Mouse (Mus musculus): ENCODE results near the gene Crabp2. TPM values are rescaled to one million over a fixed set of nuclear protein-coding genes. Genes with fewer than 3 reads are reported as not detected.

Crabp2 gene
- polyA plus RNA-seq, 1 experiment, result not detected

GRCm38 (mm10) chr3:87942471-87942870 is 6.0 kb upstream of the Crabp2 start:
- no peaks in the 10 kb centered on the region for H3K4me1 ChIP-seq (ENCODE audit: control insufficient read depth, insufficient read depth, insufficient read length, low read length)
- H3K36me3 ChIP-seq (ENCODE audit: control insufficient read depth, insufficient read depth, low read length), result peaks cover 39% of the 10 kb centered on the region
- no peak overlapping the region for H3K27ac ChIP-seq (ENCODE audit: insufficient read depth, low read depth, low read length)
- TF ChIP-seq POLR2A (IDR thresholded peaks at IDR 0.05; ENCODE audit: low read depth, low read length) (no peak), CTCF (IDR thresholded peaks at IDR 0.05; ENCODE audit: extremely low read depth, insufficient read length, insufficient replicate concordance, low read depth, low read length) (no peak)
- WGBS, result 94% methylated on average over 2 of the region's 2 CpGs
- H3K27me3 ChIP-seq (ENCODE audit: control insufficient read depth, insufficient read depth, low read length), result peaks cover 13% of the 10 kb centered on the region
- no peak overlapping the region for H3K4me3 ChIP-seq (ENCODE audit: low read depth, low read length)

- no peak for TF ChIP-seq CTCF (IDR thresholded peaks at IDR 0.05; ENCODE audit: extremely low read depth, insufficient read length, insufficient replicate concordance, low read depth, low read length)
- TF ChIP-seq POLR2A (IDR thresholded peaks at IDR 0.05; ENCODE audit: low read depth, low read length), result no peak
- H3K27ac ChIP-seq (ENCODE audit: insufficient read depth, low read depth, low read length), result no peak overlapping the region
- H3K27me3 ChIP-seq (ENCODE audit: control insufficient read depth, insufficient read depth, low read length), result peaks cover 24% of the 10 kb centered on the region
- 56% methylated on average over 7 of the region's 7 CpGs for WGBS
- H3K4me1 ChIP-seq (ENCODE audit: control insufficient read depth, insufficient read depth, insufficient read length, low read length), result no peaks in the 10 kb centered on the region
- no peak overlapping the region for H3K4me3 ChIP-seq (ENCODE audit: low read depth, low read length)
- H3K36me3 ChIP-seq (ENCODE audit: control insufficient read depth, insufficient read depth, low read length), result peaks cover 34% of the 10 kb centered on the region
These were observed 4.9 kb upstream of the Crabp2 start for GRCm38 (mm10) chr3:87943586-87943985.

- Histone ChIP-seq H3K27me3 (ENCODE audit: control insufficient read depth, insufficient read depth, low read length) (peaks cover 38% of the 10 kb centered on the region), H3K36me3 (ENCODE audit: control insufficient read depth, insufficient read depth, low read length) (peaks cover 19% of the 10 kb centered on the region), H3K4me1 (ENCODE audit: control insufficient read depth, insufficient read depth, insufficient read length, low read length) (no peaks in the 10 kb centered on the region), H3K27ac (ENCODE audit: insufficient read depth, low read depth, low read length) (no peak overlapping the region), H3K4me3 (ENCODE audit: low read depth, low read length) (no peak overlapping the region)
- TF ChIP-seq POLR2A (IDR thresholded peaks at IDR 0.05; ENCODE audit: low read depth, low read length), result no peak
- no peak for TF ChIP-seq CTCF (IDR thresholded peaks at IDR 0.05; ENCODE audit: extremely low read depth, insufficient read length, insufficient replicate concordance, low read depth, low read length)
- WGBS, result 17% methylated on average over 4 of the region's 4 CpGs
These were observed 3.4 kb upstream of the Crabp2 start for GRCm38 (mm10) chr3:87944838-87945600.

- peaks cover 45% of the 10 kb centered on the region for H3K27me3 ChIP-seq (ENCODE audit: control insufficient read depth, insufficient read depth, low read length)
- H3K36me3 ChIP-seq (ENCODE audit: control insufficient read depth, insufficient read depth, low read length), result peaks cover 13% of the 10 kb centered on the region
- TF ChIP-seq POLR2A (IDR thresholded peaks at IDR 0.05; ENCODE audit: low read depth, low read length) (no peak), CTCF (IDR thresholded peaks at IDR 0.05; ENCODE audit: extremely low read depth, insufficient read length, insufficient replicate concordance, low read depth, low read length) (no peak)
- no peak overlapping the region for H3K27ac ChIP-seq (ENCODE audit: insufficient read depth, low read depth, low read length)
- WGBS, result 50% methylated on average over 12 of the region's 12 CpGs
- no peak overlapping the region for H3K4me3 ChIP-seq (ENCODE audit: low read depth, low read length)
- no peaks in the 10 kb centered on the region for H3K4me1 ChIP-seq (ENCODE audit: control insufficient read depth, insufficient read depth, insufficient read length, low read length)
These were observed 2.5 kb upstream of the Crabp2 start for GRCm38 (mm10) chr3:87945781-87946540.

DNA sequence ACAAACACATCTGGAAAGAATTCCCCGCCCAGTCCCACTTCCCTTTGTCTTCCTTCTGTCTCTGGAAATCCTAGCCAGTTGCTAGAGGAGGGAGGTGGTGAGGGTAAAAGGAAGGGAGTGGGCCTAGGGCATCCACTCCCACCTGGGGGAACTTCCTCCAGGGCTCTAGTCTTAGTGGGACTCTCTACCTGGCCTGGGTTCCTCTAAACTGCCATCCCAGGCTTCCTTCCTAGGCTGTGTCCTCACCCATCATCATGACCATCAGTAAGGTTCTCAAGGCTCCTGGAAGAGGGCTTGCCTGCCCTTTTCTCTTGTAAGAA is 2.0 kb upstream of the Crabp2 start:
- Histone ChIP-seq H3K36me3 (ENCODE audit: control insufficient read depth, insufficient read depth, low read length) (peaks cover 7% of the 10 kb centered on the region), H3K4me3 (ENCODE audit: low read depth, low read length) (no peak overlapping the region), H3K27ac (ENCODE audit: insufficient read depth, low read depth, low read length) (no peak overlapping the region), H3K27me3 (ENCODE audit: control insufficient read depth, insufficient read depth, low read length) (peaks cover 46% of the 10 kb centered on the region), H3K4me1 (ENCODE audit: control insufficient read depth, insufficient read depth, insufficient read length, low read length) (no peaks in the 10 kb centered on the region)
- 50% methylated on average over 1 of the region's 1 CpGs for WGBS
- no peak for TF ChIP-seq CTCF (IDR thresholded peaks at IDR 0.05; ENCODE audit: extremely low read depth, insufficient read length, insufficient replicate concordance, low read depth, low read length)
- no peak for TF ChIP-seq POLR2A (IDR thresholded peaks at IDR 0.05; ENCODE audit: low read depth, low read length)

DNA sequence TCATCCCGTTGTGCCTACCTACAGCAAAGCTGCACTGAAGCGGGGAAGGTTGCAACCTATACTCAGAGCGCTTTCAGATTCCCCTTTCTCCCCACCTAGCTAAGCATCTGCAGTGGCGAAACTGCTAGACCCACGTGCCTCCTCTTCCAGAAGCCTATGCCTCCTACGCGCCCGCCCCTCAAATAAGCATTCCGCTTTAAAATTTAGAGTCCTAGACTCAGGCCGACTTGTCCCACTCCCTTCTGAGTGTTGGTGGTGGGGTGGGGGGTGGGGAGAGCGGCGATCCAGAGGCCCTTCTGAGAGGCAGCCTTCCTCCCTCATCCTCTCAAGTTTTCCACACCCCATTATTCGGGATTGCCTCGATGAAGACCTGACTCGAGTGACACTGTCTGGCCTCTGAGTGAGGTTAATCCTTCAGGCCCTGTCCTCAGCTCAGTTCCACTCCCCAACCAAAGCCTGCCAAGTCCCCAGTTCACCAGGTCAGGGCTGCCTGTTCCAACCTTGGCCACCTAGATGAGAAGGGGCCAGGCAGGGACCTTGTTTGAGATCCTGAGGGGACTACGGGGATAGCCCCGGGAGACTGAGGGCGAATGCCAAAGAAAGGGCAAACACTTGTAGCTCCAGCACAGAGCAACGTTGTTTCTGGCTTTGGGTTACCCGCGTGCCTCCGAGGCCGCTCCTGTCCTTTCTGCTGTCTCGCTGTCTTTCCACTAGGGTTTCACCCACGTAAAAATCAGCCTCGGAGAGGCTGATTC is 1.2 kb upstream of the Crabp2 start:
- H3K36me3 ChIP-seq (ENCODE audit: control insufficient read depth, insufficient read depth, low read length), result peaks cover 2% of the 10 kb centered on the region
- no peak overlapping the region for H3K27ac ChIP-seq (ENCODE audit: insufficient read depth, low read depth, low read length)
- no peak overlapping the region for H3K4me3 ChIP-seq (ENCODE audit: low read depth, low read length)
- TF ChIP-seq POLR2A (IDR thresholded peaks at IDR 0.05; ENCODE audit: low read depth, low read length), result no peak
- no peak for TF ChIP-seq CTCF (IDR thresholded peaks at IDR 0.05; ENCODE audit: extremely low read depth, insufficient read length, insufficient replicate concordance, low read depth, low read length)
- peaks cover 52% of the 10 kb centered on the region for H3K27me3 ChIP-seq (ENCODE audit: control insufficient read depth, insufficient read depth, low read length)
- H3K4me1 ChIP-seq (ENCODE audit: control insufficient read depth, insufficient read depth, insufficient read length, low read length), result no peaks in the 10 kb centered on the region
- 14% methylated on average over 26 of the region's 26 CpGs for WGBS

DNA sequence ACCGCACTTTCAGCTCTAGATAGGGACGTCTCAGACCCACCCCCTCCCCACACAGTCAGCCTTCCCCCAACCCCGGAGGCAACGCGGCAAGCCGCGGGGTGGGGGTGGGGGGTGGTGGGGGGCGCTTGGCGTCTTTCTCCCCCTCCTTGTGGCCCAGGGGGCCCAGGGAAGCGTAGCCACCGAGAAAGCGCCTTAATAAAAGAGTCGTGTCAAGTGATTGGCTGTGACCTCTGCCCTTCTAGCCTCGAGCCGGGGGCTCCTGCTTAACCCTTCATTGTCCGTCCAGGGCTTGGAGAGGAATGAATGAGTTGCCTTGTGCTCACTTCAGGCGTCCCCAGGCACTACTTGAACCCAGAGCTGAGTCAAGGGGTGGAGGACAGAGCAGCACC is 661 bp upstream of the Crabp2 start:
- no peak overlapping the region for H3K4me3 ChIP-seq (ENCODE audit: low read depth, low read length)
- WGBS, result 5% methylated on average over 17 of the region's 17 CpGs

More for the DNA sequence above, 661 bp upstream of the Crabp2 start:
- Histone ChIP-seq H3K27ac (ENCODE audit: insufficient read depth, low read depth, low read length) (no peak overlapping the region), H3K27me3 (ENCODE audit: control insufficient read depth, insufficient read depth, low read length) (peaks cover 58% of the 10 kb centered on the region), H3K4me1 (ENCODE audit: control insufficient read depth, insufficient read depth, insufficient read length, low read length) (no peaks in the 10 kb centered on the region), H3K36me3 (ENCODE audit: control insufficient read depth, insufficient read depth, low read length) (no peaks in the 10 kb centered on the region)
- TF ChIP-seq POLR2A (IDR thresholded peaks at IDR 0.05; ENCODE audit: low read depth, low read length) (no peak), CTCF (IDR thresholded peaks at IDR 0.05; ENCODE audit: extremely low read depth, insufficient read length, insufficient replicate concordance, low read depth, low read length) (no peak)

All from small intestine, adult 2 months (tissue).